Mouse (Mus musculus): Measurements from ENCODE around the gene Uba1y. TPM values are rescaled to one million over a fixed set of nuclear protein-coding genes. Genes with fewer than 3 reads are reported as not detected.
"Not testable (repeated sequence)": the region's sequence is repeated elsewhere in the genome, so short reads cannot be mapped to it uniquely, and the experiment has no call there.

Uba1y gene
- not detected for total RNA-seq (2021)

DNA sequence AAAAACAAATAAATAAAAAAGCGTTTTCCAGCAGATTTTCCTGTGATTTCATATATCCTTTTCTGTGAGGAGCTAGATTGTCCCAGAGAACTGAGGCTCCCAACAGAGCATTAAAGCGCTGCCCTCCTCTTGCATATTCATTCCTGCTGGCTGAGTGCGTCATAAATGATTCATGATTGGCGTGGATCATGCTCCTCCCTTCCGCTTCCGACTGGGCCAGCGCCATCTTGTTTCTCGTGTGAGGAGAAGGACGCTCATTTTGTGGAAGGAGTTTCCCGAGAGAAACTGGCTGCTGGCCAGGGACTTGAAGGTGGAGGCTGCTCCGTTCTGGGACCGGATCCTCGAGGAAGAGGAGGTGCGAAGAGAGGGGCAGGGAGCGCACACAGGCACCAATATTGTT is at the start of gene Uba1y:
TSS of gene Uba1y (plus strand) at position 254 of the 400 bp plus-strand sequence.
- no peak for DNase-seq (ENCODE audit: extremely low spot score in 1 of 2, low spot score in 1 of 2)

DNA sequence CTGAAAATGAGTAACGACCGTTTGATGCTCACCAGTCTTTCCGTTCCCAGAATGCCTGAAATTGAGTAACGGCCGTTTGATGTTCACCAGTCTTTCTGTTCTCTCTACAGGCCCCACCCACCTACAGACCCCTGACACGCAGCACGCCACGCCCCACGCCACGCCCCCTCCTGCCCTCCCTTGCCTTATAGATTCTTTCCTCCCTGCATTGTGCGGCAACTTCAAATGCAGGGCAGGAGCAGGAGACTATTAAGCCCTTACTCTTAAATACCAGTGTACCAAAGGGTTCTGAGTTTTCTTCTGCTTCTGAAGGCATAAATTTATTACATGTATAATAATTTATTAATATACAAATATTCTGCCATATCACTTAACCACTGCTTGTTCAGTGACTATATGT is 21.1 kb upstream of the Uba1y start, which contains the start of gene Zfy1:
TSS of gene Zfy1 (minus strand) at position 101 of the 400 bp plus-strand sequence.
- DNase-seq (ENCODE audit: extremely low spot score in 1 of 2, low spot score in 1 of 2): not testable (repeated sequence)

DNA sequence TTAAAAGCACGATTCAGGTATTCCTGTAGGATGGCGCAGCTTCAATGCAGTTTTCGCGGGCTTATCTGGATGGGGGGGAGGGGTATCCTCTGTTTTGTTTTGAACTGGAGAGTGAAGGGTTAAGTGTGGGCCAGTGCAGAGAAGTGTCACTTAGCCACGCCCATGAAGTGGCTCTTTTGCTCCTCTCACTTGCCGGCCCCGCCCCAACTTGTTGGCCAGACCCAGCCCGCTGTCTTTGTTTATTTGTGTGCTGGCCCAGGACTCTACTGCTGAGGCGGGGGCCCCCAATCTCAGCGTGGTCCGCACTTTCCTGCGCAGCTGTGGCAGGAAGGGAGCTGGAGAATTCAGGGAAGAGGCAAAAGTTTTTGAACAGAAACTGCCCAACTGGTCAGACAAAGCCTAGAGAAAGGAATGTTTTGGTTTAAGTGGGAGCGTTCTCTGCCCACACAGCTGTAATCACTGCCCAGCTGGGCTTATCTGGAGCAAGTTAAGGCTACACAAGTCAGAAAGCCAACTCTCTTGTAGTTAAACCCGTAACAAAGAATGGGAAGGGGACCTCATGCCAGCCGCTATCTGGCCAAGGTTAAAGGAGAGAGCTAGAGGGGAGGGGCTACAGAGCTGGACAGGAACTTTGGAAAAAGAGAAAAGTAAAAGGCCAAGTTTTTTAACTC is 9.3 kb upstream of the Uba1y start:
- DNase-seq (ENCODE audit: extremely low spot score in 1 of 2, low spot score in 1 of 2): no peak

DNA sequence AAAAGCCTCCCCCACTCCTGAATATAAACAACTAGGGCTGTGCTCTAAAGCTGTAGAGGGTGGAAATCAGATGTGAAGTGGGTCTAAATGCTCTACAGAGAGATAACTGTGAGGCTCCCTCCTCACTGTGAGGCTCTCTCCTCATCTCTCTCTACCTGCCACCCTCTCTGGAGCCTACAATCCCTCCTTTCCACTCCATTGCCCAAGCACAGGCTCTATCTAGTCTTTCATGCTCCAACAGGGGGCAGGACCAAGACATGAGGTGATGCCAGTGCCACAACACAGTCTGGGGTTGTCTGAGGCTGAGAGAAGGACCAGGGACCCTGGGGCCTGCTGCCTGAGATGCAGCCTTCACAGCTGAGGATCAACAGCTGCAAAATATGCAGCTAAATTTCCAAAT is 54.0 kb downstream of the Uba1y start:
- no peak for DNase-seq (ENCODE audit: extremely low spot score in 1 of 2, low spot score in 1 of 2)

DNA sequence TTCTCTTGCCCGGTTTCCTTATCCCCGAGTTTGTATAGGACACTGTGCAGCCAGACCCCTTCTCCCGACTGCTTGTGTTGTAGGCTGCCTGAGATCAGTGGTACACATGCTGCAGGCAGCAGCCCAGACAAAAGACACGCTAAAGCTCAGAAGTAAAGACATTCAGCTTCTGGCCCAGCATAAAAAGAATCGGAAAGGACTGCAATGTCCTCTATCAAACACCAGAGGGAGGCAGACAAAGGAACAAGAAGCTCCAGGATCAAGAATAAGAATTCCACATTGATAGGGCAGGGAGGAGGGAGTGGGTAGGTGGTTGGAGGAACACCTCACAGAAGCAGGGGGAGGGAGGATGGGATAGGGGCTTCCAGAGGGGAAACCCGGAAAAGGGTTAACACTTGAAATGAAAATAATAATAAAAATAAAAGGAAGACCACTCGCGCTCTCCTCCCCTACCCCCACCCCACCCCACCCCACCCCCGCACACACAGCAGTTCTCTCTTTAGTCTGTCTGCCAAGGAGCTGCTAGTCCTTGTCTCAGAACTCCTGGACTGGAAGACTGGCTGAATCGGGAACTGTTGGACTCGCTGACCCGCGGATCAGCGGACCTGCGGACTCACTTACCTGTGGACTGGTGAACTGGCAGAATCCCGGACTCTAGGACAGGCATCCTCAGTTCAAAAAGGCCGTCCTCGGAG is 54.6 kb downstream of the Uba1y start:
- DNase-seq (ENCODE audit: extremely low spot score in 1 of 2, low spot score in 1 of 2): no peak

Other genes starting within 250 kb of the Uba1y start
- gene Zfy1, start 21.2 kb upstream of the Uba1y start, total RNA-seq (2021): not detected
- gene Kdm5d, start 79.1 kb downstream of the Uba1y start, total RNA-seq (2021): 10 to 100 TPM in 1 of 2 experiments, not detected in 1; 19.7 TPM
- 10 to 100 TPM in 1 of 2 experiments, not detected in 1; 74.8 TPM for gene Eif2s3y, start 191.9 kb downstream of the Uba1y start, total RNA-seq (2021)

Data from layer of hippocampus, postnatal 25 days (tissue).